Mouse (Mus musculus) midbrain, postnatal 0 days (tissue): ENCODE measurements around the gene Rab3a. TPM values are rescaled to one million over a fixed set of nuclear protein-coding genes. Genes with fewer than 3 reads are reported as not detected.

Experiments used
- ATAC-seq: fragments of 200-750 bp; cut with Nextera tagmentation; 2 replicates; pipeline ENCODE4 v1.8.0; 2017; ENCODE audit warnings: moderate number of reproducible peaks, mild to moderate bottlenecking, moderate TSS enrichment, moderate library complexity; ENCODE audit not compliant: low FRiP score
- DNase-seq: peaks from one replicate; pipeline ENCODE4 v3.0.0-alpha.2; 2015; ENCODE audit warnings: low spot score
- H3K27ac ChIP-seq: fragments of 300-500 bp; sonication (generic); 2 replicates; pipeline ENCODE4 v1.5.1; 2014; ENCODE audit warnings: low read depth, mild to moderate bottlenecking, low read length, mixed read lengths
- H3K27me3 ChIP-seq: fragments of 300-500 bp; sonication (generic); 2 replicates; pipeline ENCODE4 v1.6.1; 2014; ENCODE audit warnings: low read length, control low read depth, mixed read lengths; ENCODE audit not compliant: insufficient read depth
- H3K36me3 ChIP-seq: fragments of 300-500 bp; sonication (generic); 2 replicates; pipeline ENCODE4 v1.6.1; 2014; ENCODE audit warnings: low read length, control low read depth, mixed read lengths; ENCODE audit not compliant: insufficient read depth
- H3K4me1 ChIP-seq: fragments of 300-500 bp; sonication (generic); 2 replicates; pipeline ENCODE4 v1.6.1; 2014; ENCODE audit warnings: mild to moderate bottlenecking, control low read depth, antibody characterized with exemption, low read length, mixed read lengths; ENCODE audit not compliant: insufficient read depth
- H3K4me2 ChIP-seq: fragments of 300-500 bp; sonication (generic); 2 replicates; pipeline ENCODE4 v1.6.1; 2014; ENCODE audit warnings: low read depth, mild to moderate bottlenecking, low read length, mixed read lengths; ENCODE audit not compliant: poor library complexity, severe bottlenecking
- H3K4me3 ChIP-seq: fragments of 300-500 bp; sonication (generic); 2 replicates; pipeline ENCODE4 v1.5.1; 2014; ENCODE audit warnings: low read depth, mild to moderate bottlenecking, low read length, moderate library complexity
- H3K9ac ChIP-seq: fragments of 300-500 bp; sonication (generic); replicated peaks from 2 replicates; pipeline ENCODE4 v1.6.1; 2014; ENCODE audit warnings: mild to moderate bottlenecking, low read length, moderate library complexity, mixed read lengths; ENCODE audit not compliant: poor library complexity, severe bottlenecking
- H3K9me3 ChIP-seq: fragments of 300-500 bp; sonication (generic); 2 replicates; pipeline ENCODE4 v1.6.1; 2016; ENCODE audit warnings: low read length, control low read depth
- CTCF ChIP-seq: IDR thresholded peaks from 2 replicates; pipeline ENCODE4 v1.5.1; 2016; ENCODE audit warnings: antibody characterized with exemption, mild to moderate bottlenecking
- WGBS: fragments of 180-500 bp; shearing (Covaris S2); extraction: QIAGEN DNeasy Blood & Tissue Kit; methylation state at CpG from one replicate; pipeline ENCODE4 v1.1.7; 2014; 5-methylcytosine and 5-hydroxymethylcytosine counted together
- polyA plus RNA-seq: library from polyadenylated mRNA; unstranded; fragments of >200 nt; fragmentation: Nextera tagmentation; extraction: Ambion mirVana; gene quantifications from 2 replicates; pipeline ENCODE4 v1.2.1, GENCODE M21; 2015
- total RNA-seq: library from RNA; depleted of rRNA; stranded (reverse); fragments of >200 nt; gene quantifications from 2 replicates; pipeline ENCODE4 v1.2.3, GENCODE M21; 2014

Gene Rab3a
- total and polyA plus RNA-seq, 2 experiments from 2014 or later = 670 to 726 TPM

DNA sequence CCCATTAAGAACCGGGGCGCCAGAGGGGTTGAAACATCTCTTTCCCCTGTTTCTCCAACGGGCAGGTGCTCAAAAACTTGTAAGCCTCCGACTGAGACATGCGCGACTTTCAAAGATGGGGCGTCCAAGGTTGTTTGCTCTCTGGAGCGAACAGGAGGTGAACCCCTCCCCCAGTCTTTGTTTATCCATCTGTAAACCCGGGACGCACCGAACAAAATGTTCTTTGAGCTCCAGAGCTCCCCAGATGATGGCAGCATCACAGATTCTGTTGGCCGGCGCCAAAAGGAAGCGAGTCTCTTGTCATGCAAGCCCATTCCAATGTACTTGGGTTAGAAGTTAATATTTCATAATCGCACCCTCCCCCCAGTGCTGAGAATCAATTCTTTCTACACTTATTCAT lies 43.8 kb downstream of the Rab3a start:
- ATAC-seq (no peak), DNase-seq (peak; percentile 46)
- Histone ChIP-seq H3K9me3 (no peaks in the 10 kb centered on the region), H3K27me3 (peaks cover 8% of the 10 kb centered on the region), H3K4me2 (peak overlapping the region; percentile 90), H3K9ac (peak overlapping the region; percentile 64; the same call in 1 of the 2 replicates), H3K4me3 (peak overlapping the region; percentile 54), H3K36me3 (no peaks in the 10 kb centered on the region), H3K27ac (no peak overlapping the region), H3K4me1 (peaks cover 3% of the 10 kb centered on the region)
- peak; percentile 34 for TF ChIP-seq CTCF
- 9% methylated on average over 15 of the region's 15 CpGs for WGBS

DNA sequence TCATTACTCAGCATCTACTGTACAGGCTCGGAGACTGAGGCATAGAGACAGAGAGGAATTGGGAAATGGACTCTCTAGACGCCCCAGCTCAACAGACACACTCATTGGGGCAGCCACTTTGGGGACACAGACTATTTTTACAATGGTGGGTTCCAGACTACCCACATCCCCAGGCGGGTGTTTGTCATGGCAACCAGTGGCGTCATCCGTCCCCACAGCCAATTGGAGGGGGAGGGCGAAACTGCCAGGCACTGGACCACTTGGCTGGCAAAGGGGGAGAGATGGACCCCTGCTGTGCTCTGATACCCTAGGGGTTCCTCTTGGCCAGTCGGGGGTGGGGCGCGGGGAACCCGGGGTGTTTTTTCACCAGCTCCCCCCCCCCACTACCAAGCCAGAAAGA lies 46.2 kb downstream of the Rab3a start:
- no peak overlapping the region for H3K27ac ChIP-seq
- DNase-seq = no peak
- H3K27me3 ChIP-seq = peaks cover 19% of the 10 kb centered on the region
- TF ChIP-seq CTCF = no peak
- no peak overlapping the region for H3K4me2 ChIP-seq
- peaks cover 3% of the 10 kb centered on the region; the same call in 1 of the 2 replicates for H3K4me1 ChIP-seq
- H3K4me3 ChIP-seq = no peak overlapping the region
- H3K9ac ChIP-seq = no peak overlapping the region
- 55% methylated on average over 9 of the region's 10 CpGs for WGBS
- ATAC-seq = no peak
- H3K9me3 ChIP-seq = no peaks in the 10 kb centered on the region
- H3K36me3 ChIP-seq = no peaks in the 10 kb centered on the region

DNA sequence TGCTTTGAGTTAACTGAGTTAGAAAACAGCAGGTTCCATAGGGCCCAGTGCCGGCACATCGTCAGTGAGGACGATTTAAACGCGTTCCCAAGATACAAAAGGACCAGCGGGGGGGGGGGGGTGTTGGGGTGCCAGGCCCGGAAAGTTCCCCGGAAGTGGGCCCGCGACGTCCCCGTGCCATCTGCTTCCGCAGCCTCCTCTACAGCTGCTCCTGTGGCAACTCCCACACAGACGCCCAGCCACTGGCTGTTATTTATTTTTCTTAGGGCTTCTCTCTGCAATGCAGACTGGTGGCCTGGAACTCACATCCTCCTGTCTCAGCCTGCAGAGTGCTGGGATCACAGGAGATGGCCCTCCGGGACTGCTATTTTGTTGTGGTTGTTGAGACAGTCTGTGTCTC lies 46.7 kb downstream of the Rab3a start:
- DNase-seq (no peak), ATAC-seq (no peak)
- H3K27me3 ChIP-seq = peaks cover 19% of the 10 kb centered on the region
- 34% methylated on average over 15 of the region's 15 CpGs for WGBS
- H3K4me2 ChIP-seq = no peak overlapping the region
- no peak overlapping the region for H3K27ac ChIP-seq
- H3K4me1 ChIP-seq = peaks cover 3% of the 10 kb centered on the region; the same call in 1 of the 2 replicates
- no peak overlapping the region for H3K9ac ChIP-seq
- no peak for TF ChIP-seq CTCF
- H3K4me3 ChIP-seq = no peak overlapping the region
- H3K36me3 ChIP-seq = no peaks in the 10 kb centered on the region
- H3K9me3 ChIP-seq = no peaks in the 10 kb centered on the region

DNA sequence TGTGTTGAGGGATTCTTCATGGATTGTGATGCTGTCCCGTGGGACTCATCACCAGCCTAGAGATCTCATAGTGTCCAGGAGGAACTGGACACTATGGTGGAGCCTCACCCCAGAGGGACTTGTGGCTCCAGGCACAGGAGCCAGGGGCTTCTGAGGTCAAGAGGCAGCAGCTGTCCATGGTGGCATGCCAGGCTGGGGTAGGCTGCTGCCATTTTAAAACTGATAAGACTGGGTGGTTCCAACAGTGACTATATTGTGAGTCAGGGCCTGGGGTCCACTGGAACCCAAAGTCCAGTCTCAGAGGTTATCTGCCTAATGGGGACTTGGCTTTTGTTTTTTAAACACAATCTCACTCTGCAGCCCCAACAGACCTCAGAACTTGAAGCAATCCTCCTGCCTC lies 47.4 kb downstream of the Rab3a start:
- WGBS = 83% methylated on average over 1 of the region's 1 CpGs
- Histone ChIP-seq H3K9ac (no peak overlapping the region), H3K4me3 (no peak overlapping the region), H3K27me3 (peaks cover 19% of the 10 kb centered on the region), H3K4me2 (no peak overlapping the region), H3K4me1 (no peaks in the 10 kb centered on the region; the same call in 1 of the 2 replicates), H3K9me3 (no peaks in the 10 kb centered on the region), H3K36me3 (no peaks in the 10 kb centered on the region), H3K27ac (no peak overlapping the region)
- no peak for ATAC-seq
- no peak for TF ChIP-seq CTCF
- no peak for DNase-seq

DNA sequence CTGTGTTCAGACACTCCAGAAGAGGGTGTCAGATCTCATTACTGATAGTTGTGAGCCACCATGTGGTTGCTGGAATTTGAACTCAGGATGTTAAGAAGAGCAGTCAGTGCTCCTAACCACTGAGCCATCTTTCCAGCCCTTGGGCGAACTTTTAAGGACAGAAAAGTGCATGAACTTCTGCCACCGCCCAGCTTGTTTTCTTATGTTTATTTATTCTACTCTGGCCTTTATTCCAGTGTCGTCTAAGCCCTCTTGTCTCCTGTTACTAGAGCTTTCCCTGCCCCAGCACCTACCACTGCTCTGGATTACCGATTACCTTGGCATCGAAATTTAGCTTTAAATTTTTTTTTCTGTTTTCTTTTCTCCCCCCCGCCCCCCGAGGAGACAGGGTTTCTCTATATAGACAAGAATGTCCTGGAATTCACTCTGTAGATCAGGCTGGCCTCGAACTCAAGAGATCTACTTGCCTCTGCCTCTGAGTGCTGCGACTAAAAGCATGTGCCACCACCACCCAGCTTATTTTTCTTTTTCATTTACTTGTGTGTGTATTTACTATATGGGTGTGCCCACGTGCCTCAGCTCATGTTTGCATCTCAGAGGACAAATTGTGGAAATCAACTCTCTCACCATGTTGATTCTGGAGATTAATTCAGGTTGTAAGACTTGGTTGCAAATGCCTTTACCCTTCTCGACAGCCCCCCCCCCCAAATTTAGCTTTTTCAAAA lies 48.5 kb downstream of the Rab3a start:
- Histone ChIP-seq H3K9ac (no peak overlapping the region), H3K4me1 (no peaks in the 10 kb centered on the region; the same call in 1 of the 2 replicates), H3K27me3 (peaks cover 19% of the 10 kb centered on the region), H3K4me2 (no peak overlapping the region), H3K9me3 (no peaks in the 10 kb centered on the region), H3K27ac (no peak overlapping the region), H3K36me3 (no peaks in the 10 kb centered on the region), H3K4me3 (no peak overlapping the region)
- no peak for TF ChIP-seq CTCF
- WGBS = 74% methylated on average over 11 of the region's 11 CpGs
- no peak for DNase-seq
- no peak for ATAC-seq

DNA sequence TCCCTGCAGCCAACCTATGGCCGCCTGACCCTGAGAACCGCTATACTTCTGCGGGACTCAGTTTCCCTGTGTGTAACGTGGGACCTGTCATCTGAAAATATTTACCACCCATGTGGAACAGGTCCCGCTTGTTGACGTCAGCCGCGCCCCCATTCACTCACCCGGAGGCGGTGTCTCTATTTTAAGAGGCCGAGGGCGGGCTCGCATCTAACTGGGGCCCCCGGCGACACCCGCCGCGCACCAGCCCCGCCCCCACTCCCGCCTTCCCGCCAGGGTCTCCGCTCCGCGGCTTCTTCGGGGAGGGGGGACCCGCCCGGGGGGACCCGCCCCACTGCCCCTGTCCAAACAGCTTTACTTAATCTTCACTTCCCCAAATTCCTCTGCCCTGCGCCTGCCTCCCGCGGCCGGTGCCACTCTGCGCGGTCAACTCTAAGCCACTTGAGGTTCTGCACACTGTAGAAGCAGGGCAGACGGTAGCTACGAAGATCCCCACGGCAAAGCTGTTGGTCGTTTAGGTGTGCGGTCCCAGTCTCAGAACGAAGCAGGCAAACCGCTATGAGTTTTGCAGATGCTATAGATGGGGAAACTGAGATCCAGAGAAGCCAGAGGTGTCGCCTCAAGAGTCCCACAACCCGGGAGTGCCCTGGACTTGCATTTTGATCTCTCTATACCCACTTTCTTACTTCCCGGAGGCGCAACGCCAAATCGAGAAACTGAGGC lies 49.4 kb downstream of the Rab3a start:
- H3K4me1 ChIP-seq = no peaks in the 10 kb centered on the region
- peak overlapping the region; percentile 42 for H3K4me3 ChIP-seq
- H3K27me3 ChIP-seq = peaks cover 16% of the 10 kb centered on the region
- no peak overlapping the region for H3K27ac ChIP-seq
- no peaks in the 10 kb centered on the region for H3K36me3 ChIP-seq
- WGBS = 1% methylated on average over 45 of the region's 47 CpGs
- ATAC-seq (no peak), DNase-seq (no peak)
- 0 out of 2 replicates have a peak overlapping the region, but pooled peaks have one; percentile 5 for H3K9ac ChIP-seq
- peak overlapping the region; percentile 72 for H3K4me2 ChIP-seq
- no peaks in the 10 kb centered on the region for H3K9me3 ChIP-seq
- TF ChIP-seq CTCF = no peak
